Comparison of ENCODE assay signal across 23 mouse cellular contexts in the genomic region with DNA sequence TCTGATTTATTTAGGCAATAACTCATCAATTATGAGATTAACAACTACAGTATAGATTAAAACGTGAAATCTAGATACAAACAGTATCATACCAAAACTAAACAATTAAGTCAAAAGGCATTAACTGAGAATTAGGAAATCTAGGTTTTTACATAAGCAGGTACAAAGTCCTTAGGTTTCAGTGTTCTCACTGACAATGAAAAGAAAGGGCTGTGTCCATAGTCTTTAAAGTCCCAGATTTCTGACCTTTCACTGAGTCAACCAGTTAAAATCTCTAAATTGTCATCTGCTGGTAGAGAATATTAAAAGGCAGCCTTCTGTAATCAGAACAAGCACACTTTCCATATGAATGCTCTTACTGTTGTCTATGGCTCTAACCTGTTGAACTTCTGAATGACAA.
DNase-seq lines count a peak whose midpoint lies in the region; ATAC-seq and TF ChIP-seq lines count a peak whose summit lies in the region.
"Had no signal": no experiment of that assay in that cellular context is flagged by ENCODE, and none has a peak within 500 bp of the region (broad histone marks: within the 10 kb centered on the region; RNA-seq: fewer than 3 reads in every experiment).

No protein-coding gene starts in this region.

- DNase-seq in heart, adult 9 months (ENCODE audit: low spot score in 2 of 2): no peak
- DNase-seq in hindbrain, postnatal 0 days (ENCODE audit: low spot score): no peak
- DNase-seq in liver, postnatal 0 days: no peak
- DNase-seq in liver, embryonic 11.5 days (ENCODE audit: low spot score): no peak
- no peak for DNase-seq in kidney, postnatal 36 days
- DNase-seq: adrenal gland, adult 8-10 months; adrenal gland, postnatal 25 days; cerebellum, adult 11-12 months; cerebellum, adult 8-10 months; cerebellum, postnatal 36 days; gastrocnemius, postnatal 10 days had no signal

- no peak overlapping the region for H3K9ac ChIP-seq in heart, embryonic 11.5 days (ENCODE audit: low read depth, low read length)
- H3K9ac ChIP-seq in hindbrain, postnatal 0 days (replicated peaks; ENCODE audit: low read length): no peak overlapping the region
- H3K9ac ChIP-seq in hindbrain, embryonic 13.5 days: no peak overlapping the region
- no peak overlapping the region for H3K9ac ChIP-seq in liver, postnatal 0 days (replicated peaks)
- H3K9ac ChIP-seq in liver, embryonic 11.5 days (ENCODE audit: low read depth, low read length): no peak overlapping the region
- H3K9ac ChIP-seq: embryonic facial prominence, embryonic 13.5 days; forebrain, embryonic 12.5 days; forebrain, embryonic 15.5 days; hindbrain, embryonic 15.5 days; intestine, embryonic 15.5 days had no signal

- 73% methylated on average over 1 of the region's 1 CpGs for WGBS in heart, embryonic 11.5 days (ENCODE audit: insufficient replicate concordance)
- 81% methylated on average over 1 of the region's 1 CpGs for WGBS in hindbrain, postnatal 0 days
- 90% methylated on average over 1 of the region's 1 CpGs for WGBS in hindbrain, embryonic 13.5 days
- 46% methylated on average over 1 of the region's 1 CpGs for WGBS in liver, postnatal 0 days (ENCODE audit: insufficient replicate concordance)
- WGBS in liver, embryonic 11.5 days: 85% methylated on average over 1 of the region's 1 CpGs

- no peaks in the 10 kb centered on the region for H3K9me3 ChIP-seq in heart, embryonic 11.5 days (replicated peaks; ENCODE audit: control insufficient read depth, low read length)
- no peaks in the 10 kb centered on the region for H3K9me3 ChIP-seq in hindbrain, postnatal 0 days (ENCODE audit: low read length)
- no peaks in the 10 kb centered on the region for H3K9me3 ChIP-seq in hindbrain, embryonic 13.5 days
- no peaks in the 10 kb centered on the region for H3K9me3 ChIP-seq in liver, postnatal 0 days (ENCODE audit: low read length)
- no peaks in the 10 kb centered on the region for H3K9me3 ChIP-seq in liver, embryonic 11.5 days (ENCODE audit: control insufficient read depth, low read length)
- H3K9me3 ChIP-seq: embryonic facial prominence, embryonic 10.5 days; embryonic facial prominence, embryonic 13.5 days; forebrain, embryonic 12.5 days; forebrain, embryonic 15.5 days; heart, embryonic 12.5 days; hindbrain, embryonic 15.5 days; intestine, embryonic 15.5 days had no signal

- H3K36me3 ChIP-seq in heart, embryonic 11.5 days (ENCODE audit: control insufficient read depth, insufficient read depth, low read length): no peaks in the 10 kb centered on the region
- H3K36me3 ChIP-seq in hindbrain, postnatal 0 days (ENCODE audit: insufficient read depth, low read length): no peaks in the 10 kb centered on the region
- H3K36me3 ChIP-seq in hindbrain, embryonic 13.5 days: no peaks in the 10 kb centered on the region
- H3K36me3 ChIP-seq in liver, postnatal 0 days (replicated peaks; ENCODE audit: insufficient read depth, low read length): no peaks in the 10 kb centered on the region
- H3K36me3 ChIP-seq in liver, embryonic 11.5 days (ENCODE audit: control insufficient read depth, insufficient read depth, low read length): no peaks in the 10 kb centered on the region
- no peaks in the 10 kb centered on the region for H3K36me3 ChIP-seq in myocyte (ENCODE audit: control insufficient read depth, insufficient read depth)
- H3K36me3 ChIP-seq: embryonic facial prominence, embryonic 10.5 days; embryonic facial prominence, embryonic 13.5 days; forebrain, embryonic 12.5 days; forebrain, embryonic 15.5 days; heart, embryonic 12.5 days; hindbrain, embryonic 15.5 days; intestine, embryonic 15.5 days had no signal

- no peak for TF ChIP-seq CTCF in hindbrain, postnatal 0 days (IDR thresholded peaks at IDR 0.05; ENCODE audit: low read depth)
- TF ChIP-seq CTCF in liver, postnatal 0 days (IDR thresholded peaks at IDR 0.05; ENCODE audit: low read depth): no peak

- H3K4me1 ChIP-seq in heart, embryonic 11.5 days (ENCODE audit: control insufficient read depth, insufficient read depth, low read length): no peaks in the 10 kb centered on the region
- no peaks in the 10 kb centered on the region for H3K4me1 ChIP-seq in hindbrain, postnatal 0 days (ENCODE audit: insufficient read depth, low read length)
- peaks cover 9% of the 10 kb centered on the region; the same call in 1 of the 2 replicates for H3K4me1 ChIP-seq in hindbrain, embryonic 13.5 days (replicated peaks)
- H3K4me1 ChIP-seq in liver, postnatal 0 days (ENCODE audit: insufficient read depth): no peaks in the 10 kb centered on the region; the same call in 1 of the 2 replicates
- H3K4me1 ChIP-seq in liver, embryonic 11.5 days (replicated peaks; ENCODE audit: control insufficient read depth, insufficient read depth, low read length): no peaks in the 10 kb centered on the region

- no peaks in the 10 kb centered on the region for H3K79me2 ChIP-seq in myocyte (ENCODE audit: control insufficient read depth, insufficient read depth)

- no peak for TF ChIP-seq EP300 in liver, postnatal 0 days (IDR thresholded peaks at IDR 0.05; ENCODE audit: low read depth)

- H3K4me2 ChIP-seq in heart, embryonic 11.5 days: peak overlapping the region; percentile 48
- peak overlapping the region; percentile 33; the same call in 1 of the 2 replicates for H3K4me2 ChIP-seq in hindbrain, postnatal 0 days (ENCODE audit: low read depth, low read length)
- no peak overlapping the region for H3K4me2 ChIP-seq in hindbrain, embryonic 13.5 days
- no peak overlapping the region for H3K4me2 ChIP-seq in liver, postnatal 0 days (ENCODE audit: low read depth, low read length)
- no peak overlapping the region for H3K4me2 ChIP-seq in liver, embryonic 11.5 days
- H3K4me2 ChIP-seq in myocyte (ENCODE audit: low read depth): peak overlapping the region; percentile 72
- H3K4me2 ChIP-seq: embryonic facial prominence, embryonic 13.5 days; forebrain, embryonic 12.5 days; forebrain, embryonic 15.5 days; hindbrain, embryonic 15.5 days; intestine, embryonic 15.5 days had no signal

- no peak for TF ChIP-seq POLR2A in myocyte (IDR thresholded peaks at IDR 0.05; ENCODE audit: insufficient read length, low read depth)

- H3K4me3 ChIP-seq in heart, embryonic 11.5 days (ENCODE audit: low read depth, low read length): 0 out of 2 replicates have a peak overlapping the region, but pooled peaks have one; percentile 10
- no peak overlapping the region for H3K4me3 ChIP-seq in hindbrain, postnatal 0 days (ENCODE audit: low read length)
- H3K4me3 ChIP-seq in hindbrain, embryonic 13.5 days: no peak overlapping the region
- H3K4me3 ChIP-seq in liver, postnatal 0 days (ENCODE audit: low read depth, low read length): peak overlapping the region; percentile 17; the same call in 1 of the 2 replicates
- no peak overlapping the region for H3K4me3 ChIP-seq in liver, embryonic 11.5 days (ENCODE audit: low read depth, low read length)
- peak overlapping the region; percentile 8 for H3K4me3 ChIP-seq in myocyte
- H3K4me3 ChIP-seq: embryonic facial prominence, embryonic 10.5 days; embryonic facial prominence, embryonic 13.5 days; erythroblast, embryonic 14.5 days; forebrain, embryonic 12.5 days; forebrain, embryonic 15.5 days; hindbrain, embryonic 15.5 days; intestine, embryonic 15.5 days had no signal

- no peak overlapping the region for H3ac ChIP-seq in myocyte (ENCODE audit: control insufficient read depth, insufficient read length)

- H3K27ac ChIP-seq in heart, embryonic 11.5 days (ENCODE audit: low read depth, low read length): no peak overlapping the region
- no peak overlapping the region for H3K27ac ChIP-seq in hindbrain, postnatal 0 days
- no peak overlapping the region for H3K27ac ChIP-seq in hindbrain, embryonic 13.5 days
- peak overlapping the region; percentile 64; the same call in 1 of the 2 replicates for H3K27ac ChIP-seq in liver, postnatal 0 days (ENCODE audit: low read depth)
- H3K27ac ChIP-seq in liver, embryonic 11.5 days (ENCODE audit: low read depth, low read length): no peak overlapping the region
- H3K27ac ChIP-seq: embryonic facial prominence, embryonic 10.5 days; forebrain, embryonic 12.5 days; hindbrain, embryonic 15.5 days; intestine, embryonic 15.5 days had no signal

- no peaks in the 10 kb centered on the region for H3K27me3 ChIP-seq in heart, embryonic 11.5 days (ENCODE audit: control insufficient read depth, insufficient read depth, low read length)
- no peaks in the 10 kb centered on the region for H3K27me3 ChIP-seq in hindbrain, postnatal 0 days (ENCODE audit: insufficient read depth, low read length)
- no peaks in the 10 kb centered on the region for H3K27me3 ChIP-seq in hindbrain, embryonic 13.5 days
- H3K27me3 ChIP-seq in liver, postnatal 0 days (ENCODE audit: insufficient read depth, low read length): no peaks in the 10 kb centered on the region
- no peaks in the 10 kb centered on the region for H3K27me3 ChIP-seq in liver, embryonic 11.5 days (replicated peaks; ENCODE audit: control insufficient read depth, insufficient read depth, low read length)
- no peaks in the 10 kb centered on the region for H3K27me3 ChIP-seq in myocyte (ENCODE audit: control insufficient read depth, insufficient read depth, insufficient read length)
- H3K27me3 ChIP-seq: embryonic facial prominence, embryonic 13.5 days; forebrain, embryonic 12.5 days; forebrain, embryonic 15.5 days; heart, embryonic 12.5 days; hindbrain, embryonic 15.5 days; intestine, embryonic 15.5 days had no signal

- ATAC-seq in heart, embryonic 11.5 days (replicated peaks; ENCODE audit: insufficient number of reproducible peaks, low FRiP score, low TSS enrichment): no peak
- no peak for ATAC-seq in hindbrain, postnatal 0 days
- no peak for ATAC-seq in hindbrain, embryonic 13.5 days (ENCODE audit: low FRiP score)
- ATAC-seq in liver, postnatal 0 days: no peak
- ATAC-seq in liver, embryonic 11.5 days (replicated peaks; ENCODE audit: low FRiP score): no peak
- ATAC-seq: activated CD4-positive, CD25-positive, alpha-beta regulatory T cell, adult 4 months had no signal

TF ChIP-seq in myocyte, 11 proteins besides CTCF, POLR2A, EP300 and RAD21:
- TF ChIP-seq POLR2AphosphoS2 (IDR thresholded peaks at IDR 0.05; ENCODE audit: insufficient read length, low read depth): no peak
- TF ChIP-seq MYOG (IDR thresholded peaks at IDR 0.05; ENCODE audit: control insufficient read depth in 1 of 3, insufficient read depth in 1 of 3, insufficient read length in 2 of 3, low read depth in 2 of 3): no peak
TF ChIP-seq in myocyte: peak in this region for 0.

Comparison
In these comparisons a context has a peak if more than half of its experiments do, and no peak if none do; other contexts are left out.
1. H3K4me2 ChIP-seq: peak in heart, embryonic 11.5 days (single experiment), hindbrain, postnatal 0 days (single experiment) and myocyte (single experiment); none in hindbrain, embryonic 13.5 days (single experiment), liver, postnatal 0 days (single experiment) and liver, embryonic 11.5 days (single experiment).
2. H3K4me3 ChIP-seq: peak in heart, embryonic 11.5 days (single experiment), liver, postnatal 0 days (single experiment) and myocyte (single experiment); none in hindbrain, postnatal 0 days (single experiment), hindbrain, embryonic 13.5 days (single experiment) and liver, embryonic 11.5 days (single experiment).